Mouse (Mus musculus) fat pad, adult 2 months (tissue): ENCODE results near the gene Tanc1.

Experiments
- DNase-seq: peaks from one replicate; pipeline ENCODE4 v3.0.0-alpha.2; 2011; ENCODE audit warnings: low read depth, low spot score; ENCODE audit errors: extremely low read depth

Gene Tanc1

DNA sequence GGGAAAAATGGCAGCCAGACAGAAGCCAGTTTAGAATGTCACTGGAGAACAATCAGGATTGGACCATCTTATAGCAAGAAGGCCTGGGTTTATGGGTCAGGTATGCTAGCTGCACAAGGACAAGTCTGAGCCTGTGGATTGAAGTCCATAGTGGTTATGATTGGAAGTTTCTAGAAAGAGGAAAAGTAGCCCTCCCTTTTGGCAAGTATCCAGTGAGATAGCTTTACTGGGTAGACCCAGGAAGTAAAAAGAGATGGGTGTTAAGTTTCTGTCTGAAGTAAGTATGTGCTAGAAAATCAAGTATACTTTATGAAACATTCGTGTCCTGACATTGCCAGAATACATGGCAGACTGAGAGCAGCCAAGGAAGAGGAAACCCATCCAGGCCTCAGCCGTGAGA lies 103.2 kb downstream of the Tanc1 start:
- DNase-seq, result no peak

DNA sequence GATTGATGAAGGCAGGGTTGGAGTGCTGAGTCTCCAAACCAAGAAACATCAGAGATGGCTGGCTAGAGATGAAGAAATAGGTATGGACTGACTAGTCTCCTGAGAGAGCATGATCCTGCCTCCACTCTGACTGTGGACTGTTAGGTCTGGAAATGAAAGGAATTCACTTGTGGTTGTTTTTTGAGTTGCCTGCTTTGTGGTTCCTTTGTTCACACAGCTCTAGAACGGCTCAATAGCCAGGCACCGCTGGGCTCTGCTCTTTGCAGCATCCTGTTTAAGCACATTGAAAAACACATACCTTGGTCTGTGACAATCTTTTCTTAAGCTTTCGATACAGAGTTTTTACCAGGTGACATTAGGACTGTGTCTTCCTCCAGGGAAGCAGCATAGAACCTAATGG lies 104.6 kb downstream of the Tanc1 start:
- no peak for DNase-seq

GRCm38 (mm10) chr2:59717746-59718294 lies 106.0 kb downstream of the Tanc1 start:
- no peak for DNase-seq

DNA sequence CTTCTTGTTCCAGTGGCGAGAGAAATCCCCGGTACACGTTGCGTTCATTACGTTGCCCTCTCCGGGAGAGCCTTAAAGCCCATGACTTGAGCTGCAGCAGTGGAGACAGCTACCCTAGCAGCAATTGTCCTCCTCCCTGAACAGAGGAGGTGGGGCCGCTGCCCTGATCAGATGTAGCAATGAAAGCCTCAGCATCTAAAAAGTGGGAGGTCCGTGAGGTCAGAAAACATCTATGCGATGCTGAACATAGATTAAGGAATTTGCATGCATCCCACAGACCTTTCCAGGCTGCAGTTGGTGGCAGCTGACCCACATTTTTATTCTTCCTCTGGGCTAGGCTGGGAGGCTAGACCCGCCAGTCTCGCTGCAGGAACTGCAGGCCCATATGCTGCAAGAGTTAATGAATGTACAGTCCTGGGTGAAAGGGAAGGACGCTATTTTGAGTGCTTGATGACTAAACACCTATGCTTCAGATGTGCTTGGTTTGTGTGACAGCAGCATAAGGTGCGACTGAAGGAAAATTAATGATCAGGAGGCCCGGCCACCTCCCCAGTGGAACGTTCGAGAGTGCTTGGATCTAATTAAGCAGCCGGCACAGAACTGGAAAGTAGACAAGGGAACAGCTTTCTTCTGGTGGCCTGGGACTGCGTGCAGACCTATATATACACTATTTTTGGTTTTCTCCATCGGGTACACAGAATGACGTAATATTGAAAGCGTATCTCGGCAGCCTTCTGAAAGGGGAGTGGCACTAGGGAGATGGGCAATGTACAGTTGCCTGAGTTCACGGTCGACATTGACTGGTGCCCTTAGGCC lies 107.0 kb downstream of the Tanc1 start:
- no peak for DNase-seq

GRCm38 (mm10) chr2:59719831-59720230 lies 108.0 kb downstream of the Tanc1 start:
- DNase-seq, result no peak

- no peak for DNase-seq
These were observed 109.3 kb downstream of the Tanc1 start for GRCm38 (mm10) chr2:59721119-59721518.

- no peak for DNase-seq
These were observed 109.9 kb downstream of the Tanc1 start for GRCm38 (mm10) chr2:59721758-59722157.

DNA sequence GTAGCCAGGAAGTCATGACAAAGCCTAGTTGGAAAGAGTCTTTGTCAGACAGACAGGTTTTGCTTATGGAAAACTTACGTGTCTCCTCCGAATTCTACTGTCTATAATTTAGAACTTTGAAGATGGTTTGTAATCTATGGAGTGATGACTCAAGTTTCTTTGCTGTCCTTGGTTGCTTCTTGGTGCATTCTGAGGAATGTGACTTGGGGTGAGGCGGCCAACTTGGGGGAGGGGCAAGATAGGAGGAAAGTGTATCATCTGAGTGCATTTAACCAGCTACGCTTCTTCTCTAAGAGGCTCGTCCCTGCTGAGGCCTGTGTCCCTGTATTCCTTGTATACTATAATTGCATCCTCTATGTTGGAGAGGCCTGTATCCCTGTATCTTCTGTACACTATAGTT lies 111.5 kb downstream of the Tanc1 start:
- no peak for DNase-seq

- no peak for DNase-seq
These were observed 113.8 kb downstream of the Tanc1 start for GRCm38 (mm10) chr2:59725518-59726185.

DNA sequence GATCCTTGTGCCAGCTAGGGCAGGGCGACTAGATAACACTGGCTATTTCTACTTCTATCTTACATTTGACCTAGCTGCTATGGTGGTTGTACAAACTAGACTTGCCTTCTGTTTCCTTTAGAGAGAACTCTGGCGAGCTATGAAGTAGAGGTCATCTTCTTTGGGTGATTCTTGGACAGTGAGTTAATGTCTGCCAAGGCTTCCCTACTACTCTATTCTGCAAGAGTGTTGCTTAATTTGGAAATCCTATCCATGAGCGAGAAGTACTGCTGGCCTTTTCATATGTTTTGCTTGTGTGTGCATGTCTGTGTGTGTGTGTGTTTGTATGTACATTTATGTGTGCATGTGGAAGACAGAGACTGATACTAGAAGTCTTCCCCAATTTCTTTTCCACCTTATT lies 120.0 kb downstream of the Tanc1 start:
- no peak for DNase-seq

DNA sequence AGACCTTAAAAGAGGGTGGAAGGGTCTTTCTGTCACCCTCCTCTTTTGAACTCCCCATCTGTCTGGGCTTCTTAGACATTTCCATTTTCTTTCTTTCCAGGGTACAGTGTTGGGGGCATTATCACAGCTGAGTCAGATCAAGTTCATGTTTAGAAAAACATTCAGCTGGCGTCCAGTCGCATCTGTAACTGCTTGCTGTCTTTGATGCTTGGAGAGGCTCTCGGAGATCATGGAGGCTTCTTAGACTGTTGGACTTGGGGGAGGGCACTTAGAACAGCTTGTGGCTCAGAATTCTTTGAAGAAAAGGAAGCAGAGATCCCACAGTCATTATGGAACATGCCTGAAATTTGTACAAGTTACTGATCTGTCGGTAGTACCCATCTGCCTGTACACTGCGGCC lies 121.6 kb downstream of the Tanc1 start:
- DNase-seq, result no peak

DNA sequence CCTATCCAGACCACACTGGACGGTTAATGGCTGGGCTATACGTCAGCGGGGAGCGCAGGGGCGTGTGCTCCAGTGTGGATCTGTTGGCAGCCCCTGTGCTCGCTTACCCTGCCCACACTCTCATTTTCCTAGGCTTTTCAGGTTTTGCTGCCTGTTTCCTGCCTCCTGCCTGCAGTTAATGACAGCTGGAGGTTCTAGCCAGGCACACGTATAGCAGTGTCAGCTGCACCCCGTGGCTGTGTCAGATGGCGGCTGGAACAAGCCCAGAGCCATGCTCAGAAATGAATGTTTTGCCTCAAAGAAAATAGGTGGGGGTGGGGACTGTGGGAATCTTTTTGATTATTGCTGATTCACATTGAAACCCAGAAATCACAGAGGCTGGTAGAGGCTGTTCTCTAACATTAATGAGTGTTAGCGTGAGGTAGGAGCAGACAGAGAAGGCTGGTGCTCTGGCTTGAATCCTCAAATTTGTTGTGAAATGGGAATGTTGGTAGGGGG lies 124.6 kb downstream of the Tanc1 start:
- DNase-seq, result no peak

DNA sequence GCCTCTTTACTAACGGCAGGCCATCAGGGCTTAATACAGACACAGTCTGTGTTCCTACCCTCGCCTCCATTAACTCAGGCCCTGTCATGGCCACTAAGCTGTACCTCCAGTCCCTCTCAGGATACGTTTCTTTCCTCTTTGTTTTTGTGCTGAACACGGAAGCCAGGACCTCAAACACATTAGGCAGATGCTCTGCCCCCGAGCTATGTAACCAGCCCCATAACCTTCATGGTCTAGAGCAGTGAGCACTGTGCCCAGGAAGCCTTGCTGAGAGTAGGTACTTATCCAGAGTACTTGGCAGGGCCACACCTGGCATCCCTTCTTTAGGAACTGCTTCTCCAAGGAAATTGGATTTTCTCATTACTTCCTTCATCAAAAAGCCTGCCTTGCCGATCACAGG lies 125.5 kb downstream of the Tanc1 start:
- no peak for DNase-seq

DNA sequence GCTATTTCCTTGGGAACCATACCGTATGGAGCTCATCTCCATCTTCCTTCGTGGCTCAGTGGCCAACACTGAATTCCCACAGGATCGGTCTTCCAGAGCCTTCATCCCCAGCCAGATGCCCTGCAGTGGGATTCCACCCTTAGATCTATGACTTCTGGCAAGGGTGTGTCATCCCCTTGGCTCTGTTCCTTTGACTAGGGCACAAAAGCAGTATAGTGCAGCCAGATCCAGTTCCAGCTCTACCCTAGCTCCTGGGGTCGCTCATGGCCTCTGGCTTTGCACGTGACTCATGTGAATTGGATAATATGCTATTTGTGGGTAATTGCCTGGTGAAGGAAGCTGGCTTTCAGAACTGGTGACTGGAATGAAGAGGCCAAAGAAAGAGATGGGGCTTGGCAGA lies 126.5 kb downstream of the Tanc1 start:
- DNase-seq, result no peak

DNA sequence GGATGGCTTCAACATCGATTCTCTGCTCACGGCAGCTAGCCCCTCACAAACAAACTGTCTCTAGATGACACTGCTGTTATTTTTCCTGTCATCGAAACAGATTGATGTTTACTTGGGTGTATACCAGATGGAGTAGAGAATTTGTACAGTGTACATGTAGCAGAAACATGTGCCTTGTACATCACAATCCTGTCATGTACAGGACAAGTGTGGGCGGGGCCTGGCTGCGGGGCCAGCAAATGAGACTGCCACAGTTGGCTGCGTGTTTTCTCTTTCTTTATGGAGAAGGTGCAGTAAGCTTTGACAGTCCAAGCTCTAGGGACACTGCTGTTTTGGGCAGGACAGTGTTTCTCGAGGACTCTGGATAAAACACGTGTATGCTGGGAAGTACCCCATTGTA lies 127.2 kb downstream of the Tanc1 start:
- no peak for DNase-seq

DNA sequence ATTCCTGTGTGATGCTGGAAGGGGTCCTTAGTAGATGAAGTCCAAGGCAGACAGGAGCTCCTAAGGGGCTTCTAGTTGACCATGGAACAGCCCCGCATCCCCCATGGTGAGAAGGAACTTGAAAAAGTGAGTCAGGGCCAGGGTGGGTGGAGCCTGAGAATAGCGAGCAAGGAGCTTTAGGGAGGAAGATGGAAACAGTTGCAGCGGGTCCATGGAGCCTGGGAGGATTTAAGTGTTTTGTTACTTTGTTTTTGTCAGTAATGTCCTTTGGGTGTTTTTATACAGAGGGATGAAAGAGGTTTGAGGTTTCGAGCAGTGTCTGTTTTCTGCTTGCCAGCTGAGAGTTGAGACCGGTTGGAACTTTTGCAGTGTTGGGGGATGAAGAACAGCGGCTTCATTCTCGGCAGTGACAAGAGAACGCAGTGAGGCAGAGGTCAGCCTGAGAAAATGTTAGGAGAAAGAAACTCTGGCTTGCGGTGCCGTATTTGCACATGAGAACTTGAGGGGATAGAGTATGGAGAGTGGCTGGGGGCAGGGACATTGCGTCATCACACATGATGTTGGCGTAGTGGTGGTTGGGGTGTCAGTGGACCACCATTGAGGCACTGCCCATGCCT lies 130.8 kb downstream of the Tanc1 start:
- no peak for DNase-seq

DNA sequence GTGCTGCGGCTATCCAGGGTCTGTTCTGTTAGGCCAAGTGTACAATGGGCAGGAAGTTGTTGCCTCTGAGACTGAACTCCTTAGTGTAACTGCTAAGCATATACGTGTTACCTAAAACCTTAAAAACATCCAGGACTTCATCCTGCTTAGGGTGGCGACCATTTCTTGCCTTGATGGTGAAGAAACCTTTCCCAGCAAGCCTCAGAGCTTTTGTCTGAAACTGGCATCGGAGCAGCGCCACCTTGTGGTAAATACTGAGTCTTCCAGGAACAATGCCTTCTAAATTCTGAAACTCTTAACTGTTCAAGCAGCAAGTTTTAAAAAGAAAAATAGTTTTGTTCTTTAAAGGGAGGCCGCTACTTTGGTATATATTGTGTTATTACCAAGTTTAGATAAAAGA lies 133.6 kb downstream of the Tanc1 start:
- DNase-seq, result no peak

DNA sequence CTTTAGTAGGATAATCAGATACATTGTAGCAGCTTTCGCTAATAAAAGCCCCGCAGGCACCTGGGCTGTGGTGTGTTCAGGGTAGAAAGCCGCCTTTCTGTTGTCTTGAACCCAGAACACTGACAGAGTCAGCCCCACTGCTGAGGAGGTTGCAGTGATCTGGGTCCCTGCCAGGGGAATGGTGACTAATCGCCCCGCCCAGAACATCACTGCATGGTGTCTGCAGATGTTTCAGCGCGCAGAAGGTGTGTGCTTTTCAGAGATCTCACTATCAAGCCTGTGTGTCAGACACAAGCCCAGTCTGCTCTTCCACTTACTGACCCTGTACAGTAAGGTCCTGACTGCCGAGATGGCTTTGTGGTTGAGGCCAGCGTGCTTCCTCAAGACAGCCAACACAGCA lies 134.2 kb downstream of the Tanc1 start:
- no peak for DNase-seq

DNA sequence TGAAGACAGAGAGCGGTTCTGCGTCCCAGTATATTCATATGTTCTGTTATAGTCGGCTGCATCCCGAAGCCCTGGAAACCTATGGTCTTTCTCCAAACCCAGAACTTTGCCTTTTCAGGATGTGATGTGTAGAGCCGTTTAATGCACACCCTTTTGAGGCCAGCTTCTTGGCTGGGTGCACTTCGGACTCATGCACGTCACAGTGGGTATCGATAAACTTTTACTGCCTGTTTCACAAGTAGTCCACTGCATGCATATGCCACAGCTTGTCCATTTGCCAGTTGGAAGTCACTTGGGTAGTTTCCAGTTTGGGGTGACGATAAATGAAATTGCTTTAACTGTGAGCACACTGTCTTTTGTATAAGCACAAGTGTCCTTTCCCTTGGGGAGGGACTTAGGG lies 135.9 kb downstream of the Tanc1 start:
- DNase-seq, result no peak

- no peak for DNase-seq
These were observed 137.5 kb downstream of the Tanc1 start for GRCm38 (mm10) chr2:59749371-59749770.

GRCm38 (mm10) chr2:59751172-59751571 lies 139.3 kb downstream of the Tanc1 start:
- DNase-seq, result no peak

- no peak for DNase-seq
These were observed 140.3 kb downstream of the Tanc1 start for GRCm38 (mm10) chr2:59752148-59752547.
